Mouse (Mus musculus): ENCODE data around the gene B430306N03Rik.

Gene B430306N03Rik

GRCm38 (mm10) chr17:48362346-48362745 is 46.4 kb downstream of the B430306N03Rik start:
- no peak for DNase-seq (ENCODE audit: low spot score in 2 of 2)

GRCm38 (mm10) chr17:48362966-48363365 is 47.0 kb downstream of the B430306N03Rik start:
- DNase-seq (ENCODE audit: low spot score in 2 of 2): peak; percentile 30 to 42

- no peak for DNase-seq (ENCODE audit: low spot score in 2 of 2)
Measured at GRCm38 (mm10) chr17:48363421-48363965, 47.6 kb downstream of the B430306N03Rik start.

GRCm38 (mm10) chr17:48365511-48366155 is 49.7 kb downstream of the B430306N03Rik start:
- DNase-seq (ENCODE audit: low spot score in 2 of 2): no peak

GRCm38 (mm10) chr17:48366806-48367205 is 50.9 kb downstream of the B430306N03Rik start:
- DNase-seq (ENCODE audit: low spot score in 2 of 2): no peak

GRCm38 (mm10) chr17:48371621-48372020 is 55.7 kb downstream of the B430306N03Rik start:
- DNase-seq (ENCODE audit: low spot score in 2 of 2): no peak

GRCm38 (mm10) chr17:48372987-48373386 is 57.0 kb downstream of the B430306N03Rik start:
- DNase-seq (ENCODE audit: low spot score in 2 of 2): peak; percentile 20

GRCm38 (mm10) chr17:48376102-48376501 is 60.2 kb downstream of the B430306N03Rik start:
- DNase-seq (ENCODE audit: low spot score in 2 of 2): no peak

Measured in frontal cortex, postnatal 14 days (tissue).